Mouse (Mus musculus) liver, adult (tissue): Measurements from ENCODE around the gene Gin1.
A peak's percentile ranks its signal among the peaks of the same experiment; 100 is the strongest.

ENCODE experiments used
- GATA4 ChIP-seq: IDR thresholded peaks from 2 replicates; pipeline ENCODE4 v1.6.1; 2014; ENCODE audit warnings: mild to moderate bottlenecking, low read length; ENCODE audit not compliant: insufficient replicate concordance

Gin1 gene

GRCm38 (mm10) chr1:97769904-97770753 lies at the start of gene Gin1, which contains the start of gene Ppip5k2:
Gin1 (plus strand) TSS chr1:97770172.
Ppip5k2 (minus strand) TSS chr1:97770411.
- TF ChIP-seq GATA4 = peak; percentile 71; the same call in 1 of the 2 replicates

- no peak for TF ChIP-seq GATA4
Measured at GRCm38 (mm10) chr1:97726730-97727129, 43.2 kb upstream of the Gin1 start.

GRCm38 (mm10) chr1:97729339-97729738 lies 40.6 kb upstream of the Gin1 start:
- no peak for TF ChIP-seq GATA4

- no peak for TF ChIP-seq GATA4
Measured at GRCm38 (mm10) chr1:97743063-97743462, 26.9 kb upstream of the Gin1 start.

- no peak for TF ChIP-seq GATA4
Measured at GRCm38 (mm10) chr1:97745712-97746111, 24.3 kb upstream of the Gin1 start.

GRCm38 (mm10) chr1:97746261-97746660 lies 23.7 kb upstream of the Gin1 start:
- TF ChIP-seq GATA4 = no peak

- TF ChIP-seq GATA4 = no peak
Measured at GRCm38 (mm10) chr1:97748163-97748562, 21.8 kb upstream of the Gin1 start.

GRCm38 (mm10) chr1:97753216-97753615 lies 16.8 kb upstream of the Gin1 start:
- no peak for TF ChIP-seq GATA4

GRCm38 (mm10) chr1:97754392-97754791 lies 15.6 kb upstream of the Gin1 start:
- TF ChIP-seq GATA4 = no peak

- no peak for TF ChIP-seq GATA4
Measured at GRCm38 (mm10) chr1:97759841-97760240, 10.1 kb upstream of the Gin1 start.

- no peak for TF ChIP-seq GATA4
Measured at GRCm38 (mm10) chr1:97760598-97760997, 9.4 kb upstream of the Gin1 start.

GRCm38 (mm10) chr1:97761477-97761876 lies 8.5 kb upstream of the Gin1 start:
- TF ChIP-seq GATA4 = no peak

GRCm38 (mm10) chr1:97768089-97768488 lies 1.9 kb upstream of the Gin1 start:
- TF ChIP-seq GATA4 = no peak

- TF ChIP-seq GATA4 = no peak
Measured at GRCm38 (mm10) chr1:97768906-97769293, 1.1 kb upstream of the Gin1 start.

GRCm38 (mm10) chr1:97769294-97769903 lies 573 bp upstream of the Gin1 start:
- TF ChIP-seq GATA4 = peak; percentile 59; the same call in 1 of the 2 replicates

- TF ChIP-seq GATA4 = no peak
Measured at GRCm38 (mm10) chr1:97771118-97771517, 1.1 kb downstream of the Gin1 start.
